Mouse (Mus musculus) liver, embryonic 12.5 days (tissue): ENCODE data around the gene Rpl19. TPM values are rescaled to one million over a fixed set of nuclear protein-coding genes. Genes with fewer than 3 reads are reported as not detected.

Experiments
- ATAC-seq: fragments of 200-750 bp; cut with Nextera tagmentation; 2 replicates; pipeline ENCODE4 v1.8.0; 2017; ENCODE audit warnings: moderate number of reproducible peaks, mild to moderate bottlenecking, moderate library complexity
- H3K27ac ChIP-seq: fragments of 300-500 bp; sonication (generic); 2 replicates; pipeline ENCODE4 v1.5.1; 2016; ENCODE audit warnings: mild to moderate bottlenecking
- H3K27me3 ChIP-seq: fragments of 300-500 bp; sonication (generic); replicated peaks from 2 replicates; pipeline ENCODE4 v1.6.1; 2016; ENCODE audit warnings: mild to moderate bottlenecking, moderate library complexity
- H3K36me3 ChIP-seq: fragments of 300-500 bp; sonication (generic); 2 replicates; pipeline ENCODE4 v1.6.1; 2016; ENCODE audit warnings: mild to moderate bottlenecking, moderate library complexity
- H3K4me1 ChIP-seq: fragments of 300-500 bp; sonication (generic); 2 replicates; pipeline ENCODE4 v1.6.1; 2016
- H3K4me2 ChIP-seq: fragments of 300-500 bp; sonication (generic); 2 replicates; pipeline ENCODE4 v1.6.1; 2016; ENCODE audit warnings: mild to moderate bottlenecking, moderate library complexity
- H3K4me3 ChIP-seq: fragments of 300-500 bp; sonication (generic); 2 replicates; pipeline ENCODE4 v1.5.1; 2016; ENCODE audit warnings: mild to moderate bottlenecking, moderate library complexity
- H3K9ac ChIP-seq: fragments of 300-500 bp; sonication (generic); 2 replicates; pipeline ENCODE4 v1.6.1; 2016; ENCODE audit warnings: mild to moderate bottlenecking, moderate library complexity
- H3K9me3 ChIP-seq: fragments of 300-500 bp; sonication (generic); replicated peaks from 2 replicates; pipeline ENCODE4 v1.6.1; 2016; ENCODE audit warnings: mild to moderate bottlenecking, moderate library complexity
- WGBS: fragments of 180-500 bp; shearing (Covaris S2); methylation state at CpG from one replicate; pipeline ENCODE4 v1.1.7; 2016; ENCODE audit not compliant: insufficient replicate concordance; 5-methylcytosine and 5-hydroxymethylcytosine counted together
- polyA plus RNA-seq: library from polyadenylated mRNA; unstranded; fragments of >200 nt; fragmentation: Nextera tagmentation; extraction: Ambion mirVana; gene quantifications from 2 replicates; pipeline ENCODE4 v1.2.1, GENCODE M21; 2016

The Rpl19 gene
- polyA plus RNA-seq, 1 experiment from 2014 or later = 913 TPM

DNA sequence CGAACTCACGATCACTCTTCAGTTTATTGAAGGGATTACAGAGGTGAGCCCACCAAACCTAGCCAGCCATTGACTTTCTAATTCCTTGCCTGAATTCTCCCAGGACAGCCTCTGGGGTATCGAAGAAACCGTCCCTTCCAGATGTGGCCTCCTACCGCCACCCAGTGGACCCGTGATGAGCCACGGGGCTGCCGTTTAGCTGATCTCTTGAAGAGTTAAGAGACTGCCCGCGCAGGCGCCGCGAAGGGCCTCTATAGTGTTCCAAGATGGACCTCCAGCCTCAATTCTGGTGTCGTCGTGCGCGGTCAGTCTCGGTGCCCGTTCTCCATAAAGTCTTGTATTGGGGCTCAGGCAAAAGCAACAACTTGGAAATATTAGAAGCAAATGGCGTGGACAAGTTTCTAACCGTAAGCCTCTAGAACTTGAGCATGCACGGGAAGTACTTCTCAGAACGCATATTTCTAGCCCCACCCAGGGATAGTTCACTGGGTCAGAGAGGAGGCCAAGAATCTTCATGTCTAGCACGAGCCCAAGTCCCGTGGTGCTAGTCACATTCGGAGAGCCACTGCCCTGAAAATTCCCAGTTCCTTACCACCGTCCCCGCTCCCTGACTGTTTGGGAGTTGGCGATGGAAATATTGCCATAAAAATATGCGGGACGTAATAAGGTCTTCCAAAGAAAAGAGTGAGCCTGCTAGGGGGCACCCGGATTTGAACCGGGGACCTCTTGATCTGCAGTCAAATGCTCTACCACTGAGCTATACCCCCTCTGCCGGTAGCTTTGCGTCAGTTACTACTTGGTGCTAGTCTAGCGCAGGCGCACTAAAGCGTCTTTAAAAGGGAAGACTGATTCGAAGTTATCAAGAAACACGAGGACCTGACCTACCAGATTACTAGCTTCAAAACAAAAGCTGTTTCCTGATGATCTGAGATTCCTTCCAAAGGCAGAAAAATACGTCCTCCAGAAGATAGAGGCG, 38.7 kb upstream of the Rpl19 start:
- peak overlapping the region; percentile 87 for H3K9ac ChIP-seq
- H3K27me3 ChIP-seq = peaks cover 62% of the 10 kb centered on the region
- peak; percentile 77 for ATAC-seq
- no peaks in the 10 kb centered on the region for H3K36me3 ChIP-seq
- under 1% methylated on average over 42 of the region's 42 CpGs for WGBS
- peak overlapping the region; percentile 89 for H3K4me3 ChIP-seq
- H3K4me1 ChIP-seq = peaks cover 39% of the 10 kb centered on the region
- H3K9me3 ChIP-seq = no peaks in the 10 kb centered on the region
- H3K4me2 ChIP-seq = peak overlapping the region; percentile 92
- peak overlapping the region; percentile 91 for H3K27ac ChIP-seq

DNA sequence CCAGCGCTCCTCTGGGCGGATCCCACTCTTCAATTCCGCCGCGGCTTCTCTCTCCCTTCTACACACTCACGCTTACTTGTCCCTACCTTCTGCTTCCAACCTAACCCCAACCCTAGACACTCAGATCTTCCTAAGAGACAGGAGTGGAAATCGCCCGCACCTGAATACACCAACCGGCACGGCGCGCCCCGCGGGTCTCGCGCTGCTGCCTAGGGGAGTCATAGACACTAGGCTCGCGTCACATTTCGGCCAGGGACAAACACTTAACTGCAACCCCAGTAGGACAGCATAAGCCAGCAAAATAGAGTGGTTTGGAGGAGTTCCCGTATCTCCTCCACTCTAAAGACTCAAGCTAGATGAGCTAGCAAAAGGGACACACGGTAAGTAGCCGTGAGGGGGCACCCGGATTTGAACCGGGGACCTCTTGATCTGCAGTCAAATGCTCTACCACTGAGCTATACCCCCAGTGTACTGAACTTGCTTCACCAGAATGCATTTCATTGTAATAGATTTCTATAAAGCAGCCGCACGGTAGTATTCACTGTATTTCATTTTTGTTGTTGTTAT, 37.9 kb upstream of the Rpl19 start:
- Histone ChIP-seq H3K4me1 (peaks cover 39% of the 10 kb centered on the region), H3K9me3 (no peaks in the 10 kb centered on the region), H3K27ac (peak overlapping the region; percentile 91), H3K4me2 (peak overlapping the region; percentile 92), H3K4me3 (peak overlapping the region; percentile 89), H3K9ac (peak overlapping the region; percentile 87), H3K36me3 (no peaks in the 10 kb centered on the region), H3K27me3 (peaks cover 54% of the 10 kb centered on the region)
- peak; percentile 84 for ATAC-seq
- WGBS = under 1% methylated on average over 26 of the region's 26 CpGs

DNA sequence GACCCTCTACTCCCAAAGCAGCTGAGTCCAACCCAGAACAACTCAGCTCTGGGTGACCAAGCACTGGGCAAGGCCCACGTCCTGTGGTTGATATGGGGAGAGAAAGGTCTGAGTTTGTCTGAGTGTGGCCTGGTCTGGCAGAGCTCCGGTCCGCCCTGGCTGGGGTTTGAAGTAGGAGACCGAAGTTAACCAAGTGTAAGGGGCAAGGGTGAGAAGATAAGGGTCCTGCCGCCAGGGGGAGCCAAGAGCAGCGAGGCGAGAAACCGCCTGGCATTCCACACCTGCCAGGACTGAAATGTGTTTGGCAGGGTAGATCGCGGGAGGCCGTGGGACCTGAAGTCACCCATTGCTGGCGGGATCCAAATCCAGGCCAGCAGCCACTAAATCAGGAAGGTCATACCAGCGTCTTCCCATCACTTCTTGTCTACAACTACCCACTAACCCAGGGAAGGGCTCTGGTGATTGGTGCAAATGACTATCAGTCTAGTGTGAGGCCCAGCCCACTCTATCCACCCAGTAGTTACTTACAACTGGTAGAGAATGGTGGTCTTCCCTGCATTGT, 31.9 kb upstream of the Rpl19 start:
- Histone ChIP-seq H3K9me3 (no peaks in the 10 kb centered on the region), H3K4me3 (peak overlapping the region; percentile 52), H3K4me1 (peaks cover 57% of the 10 kb centered on the region), H3K9ac (peak overlapping the region; percentile 55), H3K27me3 (peaks cover 65% of the 10 kb centered on the region), H3K27ac (no peak overlapping the region), H3K4me2 (peak overlapping the region; percentile 78), H3K36me3 (no peaks in the 10 kb centered on the region)
- 7% methylated on average over 13 of the region's 13 CpGs for WGBS
- ATAC-seq = peak; percentile 69

DNA sequence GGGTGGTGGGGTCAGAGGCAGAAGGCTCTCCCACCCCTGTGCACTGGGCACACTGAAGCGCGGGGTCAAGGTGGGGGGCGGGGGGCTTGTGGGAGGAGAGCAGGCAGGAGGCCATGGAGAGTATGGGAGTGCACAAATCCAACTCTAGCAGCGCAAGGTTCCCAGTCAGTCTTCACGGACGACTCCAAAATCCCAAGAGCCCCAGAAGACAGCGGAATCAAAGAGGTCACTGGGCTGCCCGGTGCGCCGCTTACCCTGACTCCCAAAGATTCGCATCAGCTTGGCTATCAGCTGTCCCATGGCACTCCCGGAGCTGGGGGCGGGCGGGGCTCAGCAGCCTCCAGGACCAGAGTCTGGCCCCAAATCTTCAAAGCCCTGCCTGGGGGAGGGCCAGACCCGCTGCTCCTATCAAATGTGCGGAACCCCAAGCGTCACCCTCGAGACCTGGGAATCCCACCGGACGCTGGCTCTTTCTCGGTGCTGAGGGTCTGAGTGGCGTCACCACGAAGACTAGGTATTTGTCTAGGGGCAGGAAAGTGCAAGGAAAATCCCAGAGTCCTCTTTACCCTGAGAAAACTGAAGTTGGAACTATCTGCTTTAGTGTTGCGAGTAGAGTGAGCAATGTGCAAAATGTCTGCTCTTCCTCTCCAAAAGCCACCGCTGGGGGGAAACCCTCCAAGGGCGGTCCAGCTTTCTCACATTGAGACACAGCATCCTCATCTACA, 30.8 kb upstream of the Rpl19 start, which contains the start of gene Arl5c:
Arl5c (minus strand) TSS at position 618 of the 725 bp plus-strand sequence.
- peak within 1 kb of the TSS; percentile 55 for H3K9ac ChIP-seq
- H3K4me2 ChIP-seq = peak within 1 kb of the TSS; percentile 78
- peak within 1 kb of the TSS; percentile 52 for H3K4me3 ChIP-seq
- WGBS = 1% methylated on average over 26 of the region's 26 CpGs
- peaks cover 70% of the 10 kb centered on the region for H3K27me3 ChIP-seq
- H3K27ac ChIP-seq = no peak within 1 kb of the TSS
- H3K4me1 ChIP-seq = peaks cover 47% of the 10 kb centered on the region
- H3K36me3 ChIP-seq = no peaks in the 10 kb centered on the region
- ATAC-seq = peak; percentile 36; the same call in 1 of the 2 replicates
- no peaks in the 10 kb centered on the region for H3K9me3 ChIP-seq

DNA sequence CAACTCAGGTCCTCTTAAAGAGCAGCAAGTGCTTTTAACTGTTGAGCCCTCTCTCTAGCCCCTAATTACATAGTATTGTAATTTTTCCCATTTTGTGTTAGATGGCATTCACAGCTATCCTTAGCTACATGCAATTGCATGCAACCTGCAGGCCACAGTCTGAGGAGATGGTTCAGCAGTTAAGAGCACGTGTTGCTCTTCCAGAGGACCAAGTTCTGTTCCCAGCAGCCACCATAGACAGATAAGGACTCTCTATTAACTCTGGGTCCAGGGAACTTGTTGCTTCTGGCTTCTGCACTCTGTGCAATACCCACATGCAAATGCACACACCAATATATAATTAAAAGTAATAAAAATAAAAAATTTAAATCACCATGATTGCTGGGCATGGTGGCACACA, 29.8 kb upstream of the Rpl19 start:
- H3K27ac ChIP-seq = no peak overlapping the region

GRCm38 (mm10) chr11:97997387-97997960, 29.0 kb upstream of the Rpl19 start:
- H3K4me3 ChIP-seq = no peak overlapping the region
- H3K9ac ChIP-seq = no peak overlapping the region
- no peak overlapping the region for H3K27ac ChIP-seq
- peaks cover 53% of the 10 kb centered on the region for H3K4me1 ChIP-seq
- no peak for ATAC-seq
- no peak overlapping the region for H3K4me2 ChIP-seq
- H3K27me3 ChIP-seq = peaks cover 77% of the 10 kb centered on the region
- no peaks in the 10 kb centered on the region for H3K36me3 ChIP-seq
- no peaks in the 10 kb centered on the region for H3K9me3 ChIP-seq
- WGBS = 59% methylated on average over 8 of the region's 8 CpGs

More for the DNA sequence above, 29.8 kb upstream of the Rpl19 start:
- Histone ChIP-seq H3K4me2 (no peak overlapping the region), H3K4me1 (peaks cover 53% of the 10 kb centered on the region), H3K36me3 (no peaks in the 10 kb centered on the region), H3K9ac (no peak overlapping the region), H3K27me3 (peaks cover 73% of the 10 kb centered on the region), H3K4me3 (no peak overlapping the region), H3K9me3 (no peaks in the 10 kb centered on the region)
- ATAC-seq = no peak
- WGBS = 28% methylated on average over 1 of the region's 1 CpGs

- ATAC-seq = no peak
- Histone ChIP-seq H3K27ac (no peak overlapping the region), H3K4me2 (no peak overlapping the region), H3K9me3 (no peaks in the 10 kb centered on the region), H3K4me3 (no peak overlapping the region), H3K4me1 (peaks cover 59% of the 10 kb centered on the region), H3K9ac (no peak overlapping the region), H3K36me3 (no peaks in the 10 kb centered on the region), H3K27me3 (peaks cover 84% of the 10 kb centered on the region)
- WGBS = 65% methylated on average over 11 of the region's 11 CpGs
These were observed 28.3 kb upstream of the Rpl19 start for GRCm38 (mm10) chr11:97998074-97998793.

GRCm38 (mm10) chr11:97998898-97999608, 27.5 kb upstream of the Rpl19 start:
- no peak for ATAC-seq
- Histone ChIP-seq H3K9me3 (no peaks in the 10 kb centered on the region), H3K27me3 (peaks cover 93% of the 10 kb centered on the region), H3K36me3 (no peaks in the 10 kb centered on the region), H3K9ac (no peak overlapping the region), H3K4me3 (no peak overlapping the region), H3K4me2 (no peak overlapping the region), H3K4me1 (peaks cover 62% of the 10 kb centered on the region), H3K27ac (no peak overlapping the region)
- 40% methylated on average over 7 of the region's 7 CpGs for WGBS

- Histone ChIP-seq H3K4me2 (no peak overlapping the region), H3K36me3 (no peaks in the 10 kb centered on the region), H3K4me3 (no peak overlapping the region), H3K9ac (no peak overlapping the region), H3K27ac (no peak overlapping the region), H3K27me3 (peaks cover 98% of the 10 kb centered on the region), H3K9me3 (no peaks in the 10 kb centered on the region), H3K4me1 (peaks cover 55% of the 10 kb centered on the region)
- WGBS = 41% methylated on average over 5 of the region's 5 CpGs
- no peak for ATAC-seq
These were observed 26.8 kb upstream of the Rpl19 start for GRCm38 (mm10) chr11:97999748-98000147.

DNA sequence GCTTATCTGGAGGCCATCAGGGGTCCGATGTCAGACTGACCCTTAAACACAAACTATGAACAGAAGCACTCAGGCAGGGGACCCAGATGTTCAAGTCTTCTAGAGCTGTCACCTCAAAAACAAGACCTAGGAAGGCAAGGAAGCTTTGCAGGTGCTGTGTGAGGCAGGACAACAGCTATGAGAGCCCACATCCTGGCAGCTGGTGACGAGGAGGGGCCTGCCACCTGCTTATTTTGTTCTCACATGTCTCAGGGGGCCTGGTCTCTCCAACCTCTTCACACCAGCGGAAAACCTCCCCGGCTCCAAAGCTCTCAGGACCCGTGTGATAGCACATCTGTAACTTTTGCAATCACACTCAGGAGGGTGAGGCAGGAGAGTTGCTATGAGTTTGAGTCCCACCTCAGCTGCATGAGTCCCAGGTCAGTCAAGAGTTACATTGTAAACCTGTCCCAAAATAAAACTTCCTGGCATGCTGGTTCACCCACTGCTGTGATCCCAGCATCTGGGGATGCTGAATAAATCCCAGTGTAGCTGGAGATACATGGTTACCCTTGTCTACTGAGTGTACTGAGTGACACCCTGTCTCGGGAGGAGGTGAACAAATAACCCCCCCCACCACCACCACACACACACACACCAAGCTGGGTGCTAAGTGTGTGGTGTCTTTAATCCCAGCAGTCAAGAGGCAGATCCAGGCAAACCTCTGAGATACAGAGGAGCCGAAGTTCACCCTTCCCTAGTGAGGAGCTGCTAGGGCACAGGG, 26.0 kb upstream of the Rpl19 start:
- Histone ChIP-seq H3K36me3 (no peaks in the 10 kb centered on the region), H3K9me3 (no peaks in the 10 kb centered on the region), H3K4me3 (no peak overlapping the region), H3K4me2 (no peak overlapping the region), H3K9ac (no peak overlapping the region), H3K4me1 (peaks cover 47% of the 10 kb centered on the region), H3K27ac (0 out of 2 replicates have a peak overlapping the region, but pooled peaks have one; percentile 37), H3K27me3 (peaks cover 98% of the 10 kb centered on the region)
- WGBS = 30% methylated on average over 7 of the region's 7 CpGs
- ATAC-seq = no peak
